Mouse (Mus musculus) spleen, postnatal 14 days (tissue): ENCODE measurements around the gene Drc1.

Source experiments
- DNase-seq, 2 experiments: peaks; one replicate each; pipeline ENCODE4 v3.0.0; 2021 to 2022; ENCODE audit warnings: low spot score in 2 of 2

The Drc1 gene

DNA sequence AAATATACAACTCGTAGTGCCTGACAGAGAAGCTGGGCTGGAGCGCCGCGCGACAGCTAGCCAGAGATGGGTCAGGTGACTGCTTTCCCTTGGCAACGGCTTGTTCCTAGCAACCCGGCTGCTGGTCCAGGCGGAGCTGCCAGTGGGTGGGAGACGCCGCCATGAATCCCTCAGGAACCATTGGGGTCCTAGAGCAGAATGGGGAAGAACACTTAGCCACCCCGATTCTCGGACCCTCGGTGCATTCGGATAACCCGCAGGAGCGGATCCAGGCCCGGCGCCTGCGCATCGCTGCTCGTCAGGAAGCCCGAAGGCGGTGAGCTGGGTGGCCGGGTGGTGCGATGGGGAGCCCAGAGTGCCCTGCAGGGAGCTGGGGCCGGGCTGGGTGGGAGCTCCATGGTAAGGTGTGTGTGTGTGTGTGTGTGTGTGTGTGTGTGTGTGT, at the start of gene Drc1:
Gene Drc1, plus strand, starts transcription at position 98 of the 442 bp plus-strand sequence.
- DNase-seq, result no peak

DNA sequence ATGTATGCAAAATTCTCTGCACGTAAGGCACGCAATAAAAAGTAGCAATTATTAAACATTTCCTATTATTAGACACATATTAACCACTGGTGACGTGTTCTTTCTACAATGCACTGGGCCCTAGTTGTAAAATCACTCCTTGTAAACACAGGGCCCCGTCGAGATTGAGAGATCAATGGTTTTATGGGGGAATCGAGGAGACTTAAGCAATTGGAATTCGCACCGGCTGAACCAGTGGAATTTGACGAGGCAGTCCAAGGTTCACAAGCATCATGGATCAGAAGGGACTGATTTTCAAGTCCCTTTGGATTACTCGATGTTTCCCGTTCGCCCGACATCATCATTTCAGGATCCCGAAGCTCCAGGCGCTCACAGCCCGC, 49.3 kb upstream of the Drc1 start:
- no peak for DNase-seq

DNA sequence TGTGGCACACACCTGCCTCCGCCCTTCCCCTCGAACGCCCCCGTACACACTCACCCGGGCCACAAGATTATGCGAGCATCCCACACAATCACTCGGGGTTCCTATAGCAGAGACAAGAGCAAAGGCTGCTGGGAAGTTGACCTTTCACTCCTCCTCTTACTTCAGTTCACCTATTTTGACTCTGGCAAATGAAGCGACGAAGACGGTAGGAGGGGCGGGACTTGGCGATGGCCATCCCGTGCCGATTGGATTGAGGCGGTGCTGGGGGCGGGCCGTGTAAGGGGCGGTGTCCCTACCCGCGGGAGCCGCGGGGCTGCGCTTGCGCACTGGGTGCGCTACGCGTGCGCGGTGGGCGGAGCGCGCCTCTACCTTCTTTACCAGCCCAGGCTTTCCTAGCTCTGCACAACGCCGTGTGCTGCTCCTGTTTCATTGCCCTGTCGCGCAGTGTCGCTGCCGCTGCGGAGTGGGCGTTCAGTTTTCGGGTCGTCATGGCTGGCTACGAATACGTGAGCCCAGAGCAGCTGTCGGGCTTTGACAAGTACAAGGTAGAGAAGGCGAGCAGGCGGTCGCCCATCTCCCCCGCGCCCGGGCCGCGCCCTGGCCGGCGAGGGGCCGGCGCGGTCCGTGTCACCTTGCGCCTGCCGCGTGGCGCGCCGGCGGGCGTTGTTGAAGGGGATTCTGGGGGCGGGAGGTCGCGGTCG, 48.8 kb upstream of the Drc1 start, which contains the start of gene Selenoi:
Gene Selenoi, plus strand, starts transcription at position 311 of the 701 bp plus-strand sequence.
- peak; percentile 97 to 98 for DNase-seq

DNA sequence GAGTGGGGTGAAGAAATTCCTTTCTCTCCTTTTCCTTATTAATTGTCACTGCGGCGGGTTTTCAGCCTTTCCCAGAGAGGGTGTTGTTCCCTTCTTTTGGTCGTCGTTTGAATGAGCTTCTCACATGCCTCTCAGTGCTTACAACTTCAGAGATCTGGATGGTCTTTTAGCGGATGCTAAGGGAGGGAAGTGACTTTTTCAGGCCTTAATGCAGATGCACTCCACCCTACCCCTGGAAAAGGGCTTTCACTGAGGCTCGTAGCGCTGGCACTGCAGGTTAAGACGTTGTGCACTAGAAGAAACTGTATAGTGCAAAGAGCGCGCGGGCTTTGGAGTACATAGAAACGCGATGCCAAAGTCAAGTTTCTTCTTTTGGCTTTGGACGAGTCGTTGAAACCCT, 48.1 kb upstream of the Drc1 start:
- peak in 1 of 2 experiments; percentile 7 for DNase-seq

DNA sequence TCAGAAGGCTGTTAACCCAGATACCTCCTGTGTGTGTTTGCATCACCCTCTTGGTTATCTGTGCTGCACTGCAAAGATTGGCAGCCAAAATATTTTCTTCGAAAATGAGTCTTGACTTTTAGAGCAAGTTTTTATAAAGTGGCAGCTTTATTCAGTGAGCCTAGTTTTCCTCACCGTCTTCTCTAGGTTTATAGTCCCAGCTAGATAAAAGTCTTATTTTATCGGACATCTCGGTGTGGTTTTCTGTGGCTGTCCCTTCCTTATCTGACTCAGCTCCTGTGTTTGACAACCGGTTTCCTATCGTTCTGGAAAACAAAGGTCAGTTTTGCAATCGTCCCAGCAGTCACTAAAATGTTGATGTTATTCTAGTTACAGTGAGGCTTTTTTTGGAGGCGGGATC, 47.2 kb upstream of the Drc1 start:
- no peak for DNase-seq

DNA sequence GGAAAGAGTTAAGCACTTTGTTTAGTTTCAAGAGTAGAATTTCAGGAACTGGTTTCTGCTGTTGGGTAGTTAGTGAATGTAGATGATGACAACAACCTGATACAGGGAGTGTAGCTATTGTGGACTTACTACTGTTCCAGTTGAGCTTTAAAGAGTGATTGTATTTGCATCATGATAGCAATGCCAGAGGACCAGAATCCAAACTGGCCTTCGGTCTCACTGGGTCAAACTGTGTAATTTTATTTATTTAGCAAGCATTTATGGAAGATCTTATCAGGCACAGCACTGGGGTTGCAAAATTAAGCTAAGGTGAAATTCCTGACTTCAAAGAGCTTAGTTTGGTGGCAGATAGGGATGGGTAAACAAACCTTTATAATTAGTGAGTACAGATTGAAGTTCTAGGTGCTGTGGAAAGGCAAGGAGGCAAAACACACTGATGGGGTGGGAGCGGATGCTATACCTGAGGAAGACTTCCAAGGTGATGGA, 45.5 kb upstream of the Drc1 start:
- no peak for DNase-seq

DNA sequence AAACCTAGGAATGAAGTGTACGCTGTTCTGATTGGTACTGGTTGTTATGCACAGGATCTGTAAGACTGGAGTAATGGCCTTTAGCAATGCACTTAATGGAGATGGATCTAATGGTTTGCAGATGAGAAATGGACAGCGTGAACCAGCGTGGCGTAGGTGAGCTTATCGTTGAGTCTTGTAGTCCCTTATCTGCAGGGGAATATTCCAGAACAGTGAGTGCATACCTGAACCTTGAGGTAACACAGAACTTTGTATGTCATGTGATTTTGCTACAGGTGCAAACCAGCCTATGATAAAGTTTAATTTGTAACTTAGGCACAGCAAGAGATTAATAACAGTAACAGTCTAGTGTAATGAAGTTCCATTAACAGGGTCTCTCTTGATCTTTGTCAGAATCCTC, 42.7 kb upstream of the Drc1 start:
- DNase-seq, result no peak

DNA sequence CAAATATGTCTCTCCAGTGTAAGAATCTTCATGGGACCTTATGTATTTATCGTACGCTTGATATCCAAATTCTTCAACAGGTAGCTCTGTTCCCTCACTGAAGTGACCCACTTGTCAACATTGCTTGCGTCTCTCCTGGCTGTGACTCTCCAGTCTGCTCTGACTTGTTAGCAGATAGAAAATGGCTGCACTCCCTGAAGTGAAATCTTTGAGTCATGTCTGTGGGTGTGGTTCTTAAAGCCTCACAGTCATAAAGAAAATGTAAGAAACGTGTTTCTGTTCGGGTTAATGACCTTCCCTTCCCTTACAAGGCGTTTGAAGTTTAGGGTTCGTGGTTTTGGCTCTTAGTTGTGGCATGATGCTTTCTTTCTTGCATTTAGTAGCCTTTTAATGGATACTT, 40.6 kb upstream of the Drc1 start:
- no peak for DNase-seq

DNA sequence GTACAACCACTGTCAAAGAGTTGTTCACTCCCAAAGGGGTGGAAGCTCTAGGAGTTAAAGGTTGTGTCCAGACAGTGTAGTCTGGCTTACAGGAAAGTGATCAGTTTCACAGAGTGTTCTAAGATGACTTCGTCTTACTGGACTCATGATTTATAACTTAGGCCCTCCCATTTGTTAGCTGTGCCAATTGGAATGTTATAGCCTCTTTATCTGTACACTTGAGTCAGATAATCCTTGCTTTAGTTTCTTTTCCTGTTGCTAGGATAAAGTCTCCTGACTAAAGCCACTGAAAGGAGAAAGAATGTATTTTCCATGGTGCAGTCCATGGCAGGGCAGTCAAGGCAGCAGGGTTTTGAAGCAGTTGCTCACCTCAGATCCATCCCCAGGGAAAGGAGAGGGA, 38.8 kb upstream of the Drc1 start:
- DNase-seq, result no peak

DNA sequence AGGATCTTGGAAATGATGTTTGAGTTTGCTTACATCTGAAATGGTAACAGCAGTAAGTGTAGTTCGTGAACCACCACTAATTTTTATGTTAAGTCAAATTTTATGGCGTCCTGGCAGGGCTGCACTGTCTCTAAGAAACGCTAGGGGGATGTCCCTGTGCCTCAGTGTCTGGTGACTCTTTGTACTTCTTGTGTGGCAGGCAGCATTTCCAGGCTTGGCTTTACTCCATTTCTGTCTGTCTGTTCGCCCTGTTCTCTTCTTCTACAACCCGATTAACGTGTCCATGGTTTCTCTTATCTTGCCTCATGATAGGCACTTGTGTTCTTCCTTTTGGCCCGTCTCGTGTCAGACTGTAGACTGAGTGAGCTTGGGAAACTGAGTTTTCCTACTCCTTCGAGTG, 37.4 kb upstream of the Drc1 start:
- peak in 1 of 2 experiments; percentile 8 for DNase-seq

DNA sequence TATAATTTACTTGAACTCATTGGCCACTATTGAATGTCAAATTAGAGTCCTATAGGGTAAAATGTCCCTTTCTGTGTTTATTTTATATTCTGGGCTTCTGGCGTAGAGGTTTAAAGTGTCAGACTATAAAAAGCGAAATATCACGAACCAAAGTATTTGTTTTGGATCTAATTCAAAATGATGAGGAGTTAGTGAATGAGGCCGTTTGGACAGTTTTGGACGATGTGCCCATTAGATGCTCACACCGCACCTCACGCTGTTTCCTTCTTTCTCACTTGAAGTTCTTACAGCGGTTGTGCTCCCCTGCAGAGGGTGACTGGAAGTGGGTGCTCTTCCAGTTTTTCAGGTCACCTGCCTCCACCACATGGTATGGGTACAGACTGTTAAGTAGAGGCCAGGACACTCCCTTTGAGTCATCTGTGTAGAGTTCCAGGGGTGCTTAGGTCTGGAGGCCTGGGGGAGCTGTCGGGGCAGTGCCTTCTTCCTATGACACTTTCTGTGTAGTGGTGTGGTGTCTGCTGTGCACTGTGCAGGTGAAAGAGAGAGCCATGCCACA, 35.2 kb upstream of the Drc1 start:
- DNase-seq, result no peak

DNA sequence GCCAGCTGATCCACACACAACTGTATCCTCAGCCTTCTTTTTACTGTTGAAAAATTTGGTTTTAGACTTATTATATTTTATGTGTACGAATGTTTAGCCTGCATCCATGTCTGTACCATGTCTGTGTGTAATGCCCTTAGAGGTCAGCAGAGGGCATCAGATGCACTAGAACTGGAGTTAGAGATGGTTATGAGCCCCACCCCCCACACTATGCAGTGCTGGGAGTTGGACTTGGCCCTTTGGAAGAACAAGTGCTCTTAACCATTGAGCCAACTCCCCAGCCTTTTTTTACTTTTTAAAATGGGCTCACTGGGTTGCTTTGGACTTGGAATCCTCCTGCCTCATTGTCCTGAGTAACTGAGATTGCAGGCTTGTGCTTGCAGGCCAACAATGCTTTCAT, 33.5 kb upstream of the Drc1 start:
- DNase-seq, result no peak

DNA sequence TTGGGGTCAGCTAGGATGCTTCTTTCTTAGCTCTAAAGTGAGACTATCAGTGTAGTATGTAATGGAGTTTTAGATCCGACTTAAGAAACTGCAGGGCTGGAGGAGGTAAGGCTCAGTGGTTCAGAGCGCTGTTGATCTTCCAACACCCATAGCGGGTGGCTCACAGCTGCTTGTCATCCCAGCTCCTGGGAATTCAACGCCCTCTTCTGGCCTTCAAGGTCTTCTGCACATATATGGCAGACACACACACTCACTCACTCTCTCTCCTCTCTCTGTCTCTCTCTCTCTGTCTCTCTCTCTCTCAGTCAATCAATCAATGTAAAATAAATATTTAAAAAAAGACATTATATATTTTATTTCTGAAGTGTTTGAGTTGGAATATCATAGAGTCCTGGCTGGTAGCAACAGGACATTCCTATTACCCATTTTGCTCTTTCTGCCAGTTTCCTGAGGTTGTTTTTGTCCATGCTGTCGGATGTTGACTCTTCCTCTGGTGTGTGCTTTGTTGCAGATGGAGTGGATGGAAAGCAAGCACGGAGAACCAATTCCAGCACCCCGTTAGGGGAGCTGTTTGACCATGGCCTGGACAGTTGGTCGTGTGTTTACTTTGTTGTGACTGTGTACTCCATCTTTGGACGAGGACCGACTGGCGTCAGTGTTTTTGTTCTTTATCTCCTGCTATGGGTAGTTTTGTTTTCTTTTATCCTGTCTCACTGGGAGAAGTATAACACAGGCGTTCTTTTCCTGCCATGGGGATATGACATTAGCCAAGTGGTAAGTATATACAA, 25.4 kb upstream of the Drc1 start:
- DNase-seq, result no peak

DNA sequence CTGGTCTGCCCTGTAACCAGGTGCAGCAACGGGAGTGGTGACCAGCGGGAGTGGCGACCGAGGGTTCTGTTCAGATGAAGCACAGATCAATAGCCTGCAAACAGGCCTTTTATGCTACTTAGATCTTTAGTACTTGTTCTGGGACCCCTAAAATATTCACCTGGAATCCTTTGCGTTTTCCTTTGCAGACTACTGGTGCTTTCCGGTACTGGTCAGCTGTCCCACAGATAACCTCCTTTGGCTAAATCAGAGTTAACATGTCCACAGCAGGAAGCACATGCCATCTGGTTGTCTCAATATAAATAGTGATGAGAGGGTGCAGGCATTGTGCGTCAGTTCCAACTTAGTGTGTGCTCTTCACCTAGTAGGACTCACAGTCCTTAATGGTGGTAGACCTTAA, 22.4 kb upstream of the Drc1 start:
- DNase-seq, result no peak

DNA sequence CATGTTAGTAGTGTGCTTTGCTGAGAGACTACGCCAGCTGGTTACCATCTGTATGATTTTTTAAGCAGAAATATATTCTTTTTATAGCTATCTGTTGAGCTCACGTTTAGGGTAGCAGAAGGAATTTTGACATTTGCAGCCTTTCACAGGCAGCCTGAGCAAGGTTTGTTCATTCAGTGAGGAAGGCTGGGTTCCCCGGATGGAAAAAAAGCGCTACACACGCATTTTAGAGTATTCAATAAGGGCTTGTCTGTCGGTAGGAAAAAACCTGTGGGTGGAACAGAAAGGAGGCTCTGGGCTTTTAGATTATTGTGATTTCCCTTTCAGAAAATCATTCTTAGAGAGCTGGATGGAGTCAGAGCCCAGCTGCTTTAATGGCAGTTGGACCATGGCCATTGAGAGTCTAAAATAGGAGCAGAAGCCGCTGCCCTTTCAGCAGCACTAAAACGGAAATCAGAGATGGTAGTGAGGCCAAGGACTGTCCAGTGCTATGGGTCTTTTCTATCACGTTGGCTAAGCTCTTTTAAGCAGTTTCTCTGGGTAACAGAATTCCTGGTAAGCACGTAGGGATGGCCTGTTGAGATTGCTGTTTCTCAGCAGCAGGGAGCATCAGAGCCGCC, 10.5 kb upstream of the Drc1 start:
- DNase-seq, result no peak

DNA sequence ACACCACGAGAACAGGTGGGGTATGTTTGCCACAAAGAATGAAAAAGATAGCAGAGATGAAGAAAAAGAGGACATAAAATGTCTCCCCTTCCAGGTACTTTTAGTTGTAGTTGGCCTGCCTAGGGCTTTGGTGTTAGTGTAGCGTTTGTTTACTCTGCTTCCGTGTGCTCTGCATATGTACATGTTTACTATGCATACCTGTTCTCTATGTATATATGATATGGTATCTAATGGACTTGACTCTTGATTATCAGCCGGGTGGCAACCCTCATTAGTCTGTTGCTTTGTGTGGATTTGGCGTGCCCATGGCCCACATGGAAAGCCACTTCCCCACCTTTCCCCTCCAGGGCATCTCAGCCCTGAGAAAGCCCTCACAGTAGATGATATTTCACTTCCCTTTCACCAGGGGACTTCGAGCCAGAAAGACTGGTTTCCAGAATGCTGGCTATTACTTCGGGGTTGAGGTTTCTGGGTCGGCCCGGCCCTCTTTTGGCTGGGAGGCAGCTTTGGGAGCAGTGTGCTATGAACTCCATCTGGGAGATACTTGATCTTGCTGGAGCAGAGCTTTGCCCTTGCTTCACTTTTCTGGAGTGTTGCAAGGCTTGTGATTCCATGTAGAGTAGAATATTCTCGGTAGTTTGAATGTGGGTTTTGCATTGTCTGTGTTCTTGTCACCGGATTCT, 9.4 kb upstream of the Drc1 start:
- DNase-seq, result no peak

DNA sequence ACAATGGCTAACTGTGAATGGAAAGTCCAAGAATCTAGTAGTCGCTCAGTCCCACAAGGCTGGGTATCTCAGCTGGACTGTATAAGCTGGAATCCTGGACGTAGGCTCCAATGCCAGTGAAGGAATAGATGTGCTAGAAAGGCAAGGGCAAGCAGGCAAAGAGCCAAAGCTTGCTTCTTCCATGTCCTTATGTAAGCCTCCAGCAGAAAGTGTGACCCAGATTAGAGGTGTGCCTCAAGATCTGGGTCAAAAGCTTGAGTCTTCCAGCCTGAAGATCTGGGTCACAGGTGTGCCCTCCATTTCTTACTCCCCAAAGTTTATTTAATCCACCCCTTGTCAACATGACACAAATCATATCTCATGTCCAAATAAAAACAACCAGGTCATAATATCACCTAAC, 4.8 kb upstream of the Drc1 start:
- no peak for DNase-seq

DNA sequence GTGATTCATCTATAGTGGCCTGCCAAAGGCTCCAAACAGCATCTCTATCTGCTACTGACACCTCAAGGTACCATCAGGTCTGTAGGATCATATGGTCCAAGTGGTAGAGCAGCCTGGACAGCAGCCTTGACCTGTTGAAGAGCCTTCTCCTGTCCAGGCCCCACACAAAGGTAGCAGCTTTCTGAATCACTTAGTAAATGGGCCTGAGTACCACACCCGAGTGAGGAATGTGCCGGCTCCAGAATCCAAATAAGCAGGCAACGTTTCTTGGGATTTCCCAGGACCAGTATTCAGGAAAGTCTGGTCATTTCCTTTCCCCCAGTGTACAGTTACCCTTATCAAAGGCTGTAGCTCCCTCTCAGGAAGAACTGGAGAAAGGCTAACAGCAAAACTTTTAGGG, 2.2 kb upstream of the Drc1 start:
- no peak for DNase-seq

DNA sequence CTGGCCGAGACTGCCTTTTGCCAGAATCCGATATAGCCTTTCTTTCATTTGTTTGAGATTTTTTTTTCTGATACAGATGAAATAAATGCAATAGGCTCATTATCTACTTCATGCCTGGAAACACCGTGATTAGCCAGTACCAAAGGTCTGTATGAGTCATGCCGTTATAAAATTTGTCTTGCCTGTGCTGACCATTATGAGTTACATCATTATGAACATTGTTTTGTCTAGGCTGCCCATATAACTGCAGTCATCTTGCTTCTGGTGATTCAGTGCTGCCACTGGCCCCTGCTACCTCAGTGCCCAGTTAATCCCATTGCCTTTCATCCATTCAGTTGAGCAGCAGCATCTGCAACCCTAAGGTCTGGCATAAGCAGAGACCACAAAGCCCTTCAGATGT, 1.7 kb upstream of the Drc1 start:
- DNase-seq, result no peak

DNA sequence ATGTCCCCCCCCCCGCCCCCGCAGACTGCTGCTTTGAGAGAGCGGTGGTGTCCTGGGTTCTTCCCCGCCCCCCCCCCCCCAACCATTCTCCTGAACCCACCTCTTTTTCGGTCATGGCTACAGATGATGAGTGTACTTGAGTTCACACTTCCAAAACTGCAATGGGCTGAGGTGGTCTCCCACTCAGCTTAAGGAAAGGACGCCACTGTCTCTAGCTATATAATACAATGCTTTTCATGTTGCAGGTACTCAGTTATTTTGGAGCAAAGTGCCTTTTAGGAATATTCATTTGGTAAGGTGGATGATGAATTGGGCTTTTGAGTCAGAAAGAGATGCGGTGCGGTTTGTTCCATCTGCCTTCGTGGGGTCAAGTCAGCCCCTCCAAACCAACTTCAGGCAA, 324 bp upstream of the Drc1 start:
- DNase-seq, result no peak

DNA sequence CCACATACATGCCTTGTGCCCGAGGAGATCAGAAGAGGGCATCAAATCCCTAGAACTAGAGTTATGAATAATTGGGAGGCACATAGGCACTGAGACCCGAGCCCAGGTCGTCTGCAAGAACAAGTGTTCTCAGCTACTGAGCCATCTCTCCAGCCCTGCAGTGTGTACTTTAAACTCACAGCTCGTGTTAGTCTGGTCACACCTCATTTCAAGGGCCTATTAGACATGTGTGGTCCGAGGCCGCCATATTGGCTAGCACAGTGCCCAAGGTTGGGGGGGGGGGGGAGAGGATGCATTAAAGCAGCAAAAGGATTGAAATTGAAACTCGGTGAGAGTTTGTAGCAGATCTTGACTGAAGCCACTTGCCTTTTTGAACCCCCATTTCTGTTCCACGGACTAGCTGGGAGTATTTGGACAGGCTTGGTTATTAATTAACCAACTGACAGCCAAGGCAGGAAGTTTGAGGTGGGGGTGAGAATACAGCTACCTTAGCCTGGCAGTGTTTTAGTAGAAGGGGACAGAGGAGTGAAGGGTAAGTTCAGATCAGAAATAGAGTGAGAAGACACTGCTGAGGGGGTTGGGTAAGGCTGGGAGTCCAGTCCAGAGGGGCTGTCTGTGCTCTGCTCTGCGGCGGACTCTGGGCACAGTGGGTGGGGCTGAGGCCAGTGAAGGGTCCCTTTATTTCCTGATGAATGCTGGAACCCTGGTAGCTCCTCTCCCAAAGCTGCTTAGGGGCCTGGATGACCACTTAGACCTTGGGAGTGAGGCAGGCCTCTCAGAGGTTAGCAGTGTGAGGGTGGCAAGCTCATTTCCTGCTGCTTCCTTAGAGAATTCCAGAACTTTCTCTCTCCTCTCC, 5.0 kb downstream of the Drc1 start:
- DNase-seq, result no peak
